Mouse (Mus musculus) kidney, embryonic 14.5 days (tissue): ENCODE measurements around the gene Hps6. TPM values are rescaled to one million over a fixed set of nuclear protein-coding genes. Genes with fewer than 3 reads are reported as not detected.
A peak's percentile ranks its signal among the peaks of the same experiment; 100 is the strongest.

Experiments
- ATAC-seq: fragments of 200-750 bp; cut with Nextera tagmentation; 2 replicates; pipeline ENCODE4 v1.8.0; 2017; ENCODE audit warnings: moderate number of reproducible peaks, mild to moderate bottlenecking, moderate TSS enrichment, moderate library complexity; ENCODE audit not compliant: low FRiP score, low TSS enrichment
- H3K27ac ChIP-seq: fragments of 300-500 bp; sonication (generic); 2 replicates; pipeline ENCODE4 v1.5.1; 2014; ENCODE audit warnings: low read depth, mild to moderate bottlenecking, low read length, moderate library complexity, mixed read lengths
- H3K27me3 ChIP-seq: fragments of 300-500 bp; sonication (generic); 2 replicates; pipeline ENCODE4 v1.6.1; 2014; ENCODE audit warnings: mild to moderate bottlenecking, low read length; ENCODE audit not compliant: control insufficient read depth, insufficient read depth
- H3K36me3 ChIP-seq: fragments of 300-500 bp; sonication (generic); 2 replicates; pipeline ENCODE4 v1.6.1; 2014; ENCODE audit warnings: low read length, mixed read lengths; ENCODE audit not compliant: control insufficient read depth, insufficient read depth
- H3K4me1 ChIP-seq: fragments of 300-500 bp; sonication (generic); 2 replicates; pipeline ENCODE4 v1.6.1; 2014; ENCODE audit warnings: low read length, mixed read lengths; ENCODE audit not compliant: control insufficient read depth, insufficient read depth
- H3K4me2 ChIP-seq: fragments of 300-500 bp; sonication (generic); replicated peaks from 2 replicates; pipeline ENCODE4 v1.6.1; 2014; ENCODE audit warnings: low read depth, mild to moderate bottlenecking, low read length
- H3K4me3 ChIP-seq: fragments of 300-500 bp; sonication (generic); 2 replicates; pipeline ENCODE4 v1.5.1; 2014; ENCODE audit warnings: mild to moderate bottlenecking, low read length
- H3K9ac ChIP-seq: fragments of 300-500 bp; sonication (generic); 2 replicates; pipeline ENCODE4 v1.6.1; 2014; ENCODE audit warnings: low read depth, mild to moderate bottlenecking, low read length, moderate library complexity
- H3K9me3 ChIP-seq: fragments of 300-500 bp; sonication (generic); 2 replicates; pipeline ENCODE4 v1.6.1; 2016; ENCODE audit warnings: low read length; ENCODE audit not compliant: control insufficient read depth
- WGBS: fragments of 180-500 bp; shearing (Covaris S2); extraction: QIAGEN DNeasy Blood & Tissue Kit; methylation state at CpG from one replicate; pipeline ENCODE4 v1.1.7; 2014; 5-methylcytosine and 5-hydroxymethylcytosine counted together
- polyA plus RNA-seq: library from polyadenylated mRNA; unstranded; fragments of >200 nt; fragmentation: Nextera tagmentation; extraction: Ambion mirVana; gene quantifications from 2 replicates; pipeline ENCODE4 v1.2.1, GENCODE M21; 2014

The Hps6 gene
- polyA plus RNA-seq, 1 experiment from 2014 or later = 4.2 TPM

GRCm38 (mm10) chr19:46041299-46041932, 38.1 kb downstream of the Hps6 start:
- peaks cover 71% of the 10 kb centered on the region for H3K4me1 ChIP-seq
- WGBS = 22% methylated on average over 7 of the region's 7 CpGs
- H3K9ac ChIP-seq = peak overlapping the region; percentile 62
- H3K4me3 ChIP-seq = peak overlapping the region; percentile 30
- peak overlapping the region; percentile 75 for H3K4me2 ChIP-seq
- no peak for ATAC-seq
- no peaks in the 10 kb centered on the region for H3K9me3 ChIP-seq
- H3K27me3 ChIP-seq = no peaks in the 10 kb centered on the region
- peak overlapping the region; percentile 93 for H3K27ac ChIP-seq
- peaks cover 2% of the 10 kb centered on the region; the same call in 1 of the 2 replicates for H3K36me3 ChIP-seq

GRCm38 (mm10) chr19:46041933-46042475, 38.7 kb downstream of the Hps6 start:
- H3K4me3 ChIP-seq = peak overlapping the region; percentile 30
- no peaks in the 10 kb centered on the region for H3K36me3 ChIP-seq
- no peaks in the 10 kb centered on the region for H3K27me3 ChIP-seq
- H3K9me3 ChIP-seq = no peaks in the 10 kb centered on the region
- peak overlapping the region; percentile 93 for H3K27ac ChIP-seq
- 0% methylated on average over 12 of the region's 14 CpGs for WGBS
- ATAC-seq = peak; percentile 2; the same call in 1 of the 2 replicates
- peak overlapping the region; percentile 62 for H3K9ac ChIP-seq
- peaks cover 72% of the 10 kb centered on the region for H3K4me1 ChIP-seq
- H3K4me2 ChIP-seq = peak overlapping the region; percentile 75

- no peak for ATAC-seq
- 6% methylated on average over 6 of the region's 6 CpGs for WGBS
Observed at GRCm38 (mm10) chr19:46042476-46043011, 39.2 kb downstream of the Hps6 start.

DNA sequence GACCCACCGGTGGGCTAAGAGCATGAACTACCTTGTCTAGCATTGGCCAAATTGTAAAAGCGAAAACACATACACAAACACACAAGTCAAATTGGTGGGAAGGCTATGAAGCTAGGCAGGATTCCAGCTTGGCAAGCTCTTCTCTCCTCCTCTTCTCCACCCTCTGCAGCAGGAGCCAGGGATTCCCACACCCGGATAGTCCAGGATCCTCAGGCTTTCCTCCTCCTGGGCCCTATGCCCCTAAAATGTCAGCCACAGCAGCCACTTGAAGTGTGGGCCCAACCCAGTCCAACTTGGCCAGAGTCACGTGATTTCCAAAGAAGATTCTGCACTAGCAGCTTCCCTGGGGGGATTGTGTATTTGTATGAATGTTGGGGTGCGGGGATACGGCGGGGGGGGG, 40.1 kb downstream of the Hps6 start:
- H3K9me3 ChIP-seq = no peaks in the 10 kb centered on the region
- 68% methylated on average over 7 of the region's 7 CpGs for WGBS
- ATAC-seq = no peak
- no peaks in the 10 kb centered on the region for H3K27me3 ChIP-seq
- peak overlapping the region; percentile 75 for H3K4me2 ChIP-seq
- peak overlapping the region; percentile 94; the same call in 1 of the 2 replicates for H3K9ac ChIP-seq
- H3K4me1 ChIP-seq = peaks cover 59% of the 10 kb centered on the region
- H3K4me3 ChIP-seq = peak overlapping the region; percentile 80
- H3K27ac ChIP-seq = peak overlapping the region; percentile 93
- H3K36me3 ChIP-seq = no peaks in the 10 kb centered on the region

More at GRCm38 (mm10) chr19:46042476-46043011, 39.2 kb downstream of the Hps6 start:
- Histone ChIP-seq H3K36me3 (no peaks in the 10 kb centered on the region), H3K9ac (peak overlapping the region; percentile 62), H3K27ac (peak overlapping the region; percentile 93), H3K4me3 (peak overlapping the region; percentile 30), H3K9me3 (no peaks in the 10 kb centered on the region), H3K27me3 (no peaks in the 10 kb centered on the region), H3K4me2 (peak overlapping the region; percentile 75), H3K4me1 (peaks cover 67% of the 10 kb centered on the region)

DNA sequence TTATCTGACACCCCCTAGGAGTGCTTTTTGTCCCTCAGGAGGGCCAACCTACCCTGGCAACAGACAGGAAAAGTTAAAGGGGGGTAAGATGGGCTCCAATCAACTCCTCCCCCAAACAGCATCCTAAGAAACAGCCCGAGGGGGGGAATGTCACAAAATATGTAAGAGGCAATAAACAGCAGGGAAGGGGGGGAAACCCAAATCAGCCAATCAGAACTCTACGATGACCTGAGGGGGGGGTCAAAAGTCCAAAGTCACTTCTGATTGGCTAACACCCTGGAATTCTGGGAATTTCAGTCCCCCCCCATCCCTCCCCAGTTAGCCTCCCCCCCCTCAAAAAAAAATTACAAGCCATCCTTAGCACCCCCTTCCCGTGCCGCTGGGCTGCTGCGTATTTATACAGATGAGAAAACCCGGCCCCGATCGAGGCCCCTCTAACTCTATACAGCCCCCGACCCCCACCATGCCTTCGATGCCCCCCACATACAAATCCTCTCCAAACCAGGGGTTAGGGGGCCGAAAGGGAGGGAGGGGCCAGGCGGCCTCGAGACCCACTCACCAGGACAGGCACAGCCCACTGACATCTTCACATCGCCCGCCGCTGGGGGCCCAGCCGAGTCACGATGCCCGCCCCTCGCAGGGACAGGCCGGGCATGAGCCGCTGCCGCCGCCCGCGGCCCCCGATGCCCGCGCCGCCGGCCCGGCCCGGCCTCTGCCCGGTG, 41.1 kb downstream of the Hps6 start, which contains the start of gene Pprc1:
Gene Pprc1 (plus strand): TSS at position 616 of the 722 bp plus-strand sequence.
- 2% methylated on average over 28 of the region's 34 CpGs for WGBS
- peak within 1 kb of the TSS; percentile 80 for H3K4me3 ChIP-seq
- H3K9me3 ChIP-seq = no peaks in the 10 kb centered on the region
- H3K4me2 ChIP-seq = peak within 1 kb of the TSS; percentile 75
- no peaks in the 10 kb centered on the region for H3K27me3 ChIP-seq
- ATAC-seq = peak; percentile 2; the same call in 1 of the 2 replicates
- no peaks in the 10 kb centered on the region for H3K36me3 ChIP-seq
- H3K27ac ChIP-seq = peak within 1 kb of the TSS; percentile 92
- H3K4me1 ChIP-seq = peaks cover 56% of the 10 kb centered on the region
- peak within 1 kb of the TSS; percentile 94 for H3K9ac ChIP-seq

GRCm38 (mm10) chr19:46044993-46045695, 41.8 kb downstream of the Hps6 start, which contains the start of gene Ldb1:
Gene Ldb1 (minus strand): TSS chr19:46045214.
- peak; percentile 76 for ATAC-seq
- Histone ChIP-seq H3K4me2 (peak within 1 kb of the TSS; percentile 75), H3K36me3 (no peaks in the 10 kb centered on the region), H3K4me3 (peak within 1 kb of the TSS; percentile 80), H3K4me1 (peaks cover 53% of the 10 kb centered on the region), H3K9me3 (no peaks in the 10 kb centered on the region), H3K27me3 (no peaks in the 10 kb centered on the region), H3K27ac (peak within 1 kb of the TSS; percentile 92), H3K9ac (peak within 1 kb of the TSS; percentile 94)
- WGBS = under 1% methylated on average over 81 of the region's 84 CpGs

GRCm38 (mm10) chr19:46045696-46046311, 42.5 kb downstream of the Hps6 start:
- H3K9me3 ChIP-seq = no peaks in the 10 kb centered on the region
- no peaks in the 10 kb centered on the region for H3K36me3 ChIP-seq
- H3K4me3 ChIP-seq = peak overlapping the region; percentile 80
- 2% methylated on average over 7 of the region's 7 CpGs for WGBS
- peak overlapping the region; percentile 75 for H3K4me2 ChIP-seq
- peak; percentile 63 for ATAC-seq
- H3K27me3 ChIP-seq = no peaks in the 10 kb centered on the region
- peak overlapping the region; percentile 92 for H3K27ac ChIP-seq
- peaks cover 46% of the 10 kb centered on the region for H3K4me1 ChIP-seq
- H3K9ac ChIP-seq = peak overlapping the region; percentile 94

- no peaks in the 10 kb centered on the region for H3K27me3 ChIP-seq
- ATAC-seq = no peak
- H3K9me3 ChIP-seq = no peaks in the 10 kb centered on the region
- H3K9ac ChIP-seq = no peak overlapping the region
- 5% methylated on average over 10 of the region's 10 CpGs for WGBS
- peak overlapping the region; percentile 75 for H3K4me2 ChIP-seq
- H3K36me3 ChIP-seq = no peaks in the 10 kb centered on the region
- peak overlapping the region; percentile 92; the same call in 1 of the 2 replicates for H3K27ac ChIP-seq
- H3K4me1 ChIP-seq = peaks cover 38% of the 10 kb centered on the region
- H3K4me3 ChIP-seq = no peak overlapping the region; the same call in 1 of the 2 replicates
Observed at GRCm38 (mm10) chr19:46046621-46047025, 43.3 kb downstream of the Hps6 start.
